Mouse (Mus musculus): Measurements from ENCODE around the gene Zfp239. TPM values are rescaled to one million over a fixed set of nuclear protein-coding genes. Genes with fewer than 3 reads are reported as not detected.
"Not testable (repeated sequence)": the region's sequence is repeated elsewhere in the genome, so short reads cannot be mapped to it uniquely, and the experiment has no call there.

Zfp239 gene
- polyA plus RNA-seq, 1 experiment from 2014 or later, result 1.1 TPM

DNA sequence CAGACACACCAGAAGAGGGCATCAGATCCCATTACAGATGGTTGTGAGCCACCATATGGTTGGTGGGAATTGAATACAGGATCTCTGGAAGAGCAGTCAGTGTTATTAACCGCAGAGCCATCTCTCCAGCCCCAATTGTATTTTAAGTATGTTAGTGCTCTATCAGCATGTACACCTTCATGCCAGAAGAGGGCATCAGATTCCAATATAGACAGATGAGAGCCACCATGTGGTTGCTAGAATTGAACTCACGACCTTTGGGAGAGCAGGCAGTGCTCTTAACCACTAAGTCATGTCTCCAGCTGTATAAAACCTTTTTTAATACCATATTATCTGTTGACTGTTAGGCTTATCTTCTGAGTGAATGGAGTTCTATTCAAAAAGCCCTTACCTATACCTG is 10.2 kb upstream of the Zfp239 start:
- Histone ChIP-seq H3K9me3 (replicated peaks) (no peaks in the 10 kb centered on the region), H3K27ac (no peak overlapping the region), H3K4me1 (replicated peaks) (no peaks in the 10 kb centered on the region), H3K36me3 (peaks cover 16% of the 10 kb centered on the region), H3K27me3 (no peaks in the 10 kb centered on the region), H3K9ac (no peak overlapping the region), H3K4me2 (no peak overlapping the region), H3K4me3 (no peak overlapping the region)
- WGBS, result 52% methylated on average over 2 of the region's 2 CpGs
- no peak for ATAC-seq (replicated peaks; ENCODE audit: insufficient number of reproducible peaks, insufficient read depth, low FRiP score, low read depth)

DNA sequence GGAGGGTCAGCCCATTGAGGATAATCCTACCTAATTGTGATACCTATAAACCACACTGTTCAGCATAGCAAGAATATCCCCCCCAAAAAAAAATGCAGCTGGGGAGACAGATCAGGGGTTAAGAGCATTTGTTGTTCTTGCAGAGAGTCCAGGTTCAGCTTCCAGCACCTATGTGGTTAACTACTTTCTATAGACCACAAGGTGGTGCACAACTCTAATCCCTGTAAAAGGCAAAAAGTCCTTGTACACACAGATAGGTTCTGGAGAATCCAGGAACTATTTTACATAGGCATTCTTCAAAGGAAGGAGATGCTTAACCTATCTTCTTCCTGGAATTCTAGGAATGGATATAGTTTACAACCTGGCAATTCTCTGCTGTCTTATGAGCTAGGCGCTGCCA is 3.9 kb upstream of the Zfp239 start:
- H3K27ac ChIP-seq, result no peak overlapping the region
- WGBS, result 83% methylated on average over 1 of the region's 1 CpGs

DNA sequence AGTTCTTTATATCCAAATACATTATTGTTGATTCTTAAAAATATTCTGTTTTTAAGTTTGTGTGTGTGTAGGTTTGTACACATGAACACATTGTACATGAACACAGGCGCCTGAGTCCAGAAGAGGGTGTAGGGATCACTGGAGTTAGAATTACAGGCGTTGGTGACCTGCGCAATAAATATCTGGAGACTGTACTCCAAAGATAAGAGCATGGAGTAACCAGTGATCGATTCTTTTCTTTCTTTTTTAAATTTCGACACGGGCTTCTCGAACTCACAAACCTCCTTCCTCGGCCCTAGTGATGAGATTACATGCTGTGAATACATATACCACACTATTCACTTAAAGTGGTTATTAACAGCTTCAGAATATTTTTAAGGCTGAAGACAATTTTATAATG is 565 bp downstream of the Zfp239 start:
- Histone ChIP-seq H3K4me2 (peak overlapping the region; percentile 97), H3K9me3 (replicated peaks) (no peaks in the 10 kb centered on the region), H3K9ac (no peak overlapping the region), H3K4me3 (peak overlapping the region; percentile 72), H3K27me3 (no peaks in the 10 kb centered on the region), H3K36me3 (no peaks in the 10 kb centered on the region), H3K4me1 (replicated peaks) (peaks cover 7% of the 10 kb centered on the region; the same call in 1 of the 2 replicates), H3K27ac (no peak overlapping the region)
- ATAC-seq (replicated peaks; ENCODE audit: insufficient number of reproducible peaks, insufficient read depth, low FRiP score, low read depth), result no peak
- 67% methylated on average over 8 of the region's 8 CpGs for WGBS

More for the DNA sequence above, 3.9 kb upstream of the Zfp239 start:
- no peak overlapping the region for H3K9ac ChIP-seq
- ATAC-seq (replicated peaks; ENCODE audit: insufficient number of reproducible peaks, insufficient read depth, low FRiP score, low read depth), result no peak
- H3K4me2 ChIP-seq, result no peak overlapping the region
- no peaks in the 10 kb centered on the region for H3K27me3 ChIP-seq
- H3K36me3 ChIP-seq, result no peaks in the 10 kb centered on the region
- no peaks in the 10 kb centered on the region for H3K9me3 ChIP-seq (replicated peaks)
- H3K4me1 ChIP-seq (replicated peaks), result peaks cover 1% of the 10 kb centered on the region; the same call in 1 of the 2 replicates
- H3K4me3 ChIP-seq, result no peak overlapping the region

DNA sequence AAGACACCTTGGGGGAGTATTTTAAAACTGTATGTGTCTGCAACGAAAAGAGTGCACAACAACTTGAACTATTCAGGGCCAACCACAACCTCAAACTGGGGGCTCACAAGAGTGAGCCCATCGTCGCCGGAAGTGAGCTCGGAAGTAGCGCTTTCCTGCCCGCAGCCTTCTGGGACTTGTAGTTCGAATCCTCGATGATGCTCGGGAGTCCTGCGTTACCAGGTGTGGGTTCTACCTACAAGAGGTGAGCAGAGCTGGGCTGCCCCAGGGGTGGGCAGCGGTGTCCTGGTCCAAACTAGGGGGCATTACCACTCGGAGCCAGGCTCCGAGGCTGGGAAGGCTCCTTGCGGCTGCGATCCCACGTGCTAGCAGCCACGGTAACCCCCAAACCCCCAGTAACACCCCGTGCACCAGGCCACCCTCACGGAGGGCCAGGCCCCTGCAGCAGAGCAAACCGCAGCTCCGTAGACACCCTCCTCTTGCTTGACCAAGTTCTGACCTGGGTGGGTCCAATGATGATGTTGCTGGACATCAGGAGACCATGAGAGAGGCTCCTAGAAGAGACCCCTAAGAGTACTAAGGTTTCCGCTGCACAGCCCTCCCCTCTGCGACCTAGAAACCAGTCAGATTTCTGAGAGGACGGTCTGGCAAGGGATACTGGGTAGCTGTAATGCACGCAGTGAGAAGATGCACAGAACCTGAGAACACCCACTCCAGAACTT is 1.2 kb downstream of the Zfp239 start:
- ATAC-seq (replicated peaks; ENCODE audit: insufficient number of reproducible peaks, insufficient read depth, low FRiP score, low read depth), result 0 out of 2 replicates have a peak, but pooled peaks have one; percentile 35
- no peak overlapping the region for H3K27ac ChIP-seq
- H3K36me3 ChIP-seq, result no peaks in the 10 kb centered on the region
- no peaks in the 10 kb centered on the region for H3K9me3 ChIP-seq (replicated peaks)
- peak overlapping the region; percentile 97 for H3K4me2 ChIP-seq
- H3K27me3 ChIP-seq, result no peaks in the 10 kb centered on the region
- H3K4me1 ChIP-seq (replicated peaks), result peaks cover 7% of the 10 kb centered on the region; the same call in 1 of the 2 replicates
- H3K4me3 ChIP-seq, result peak overlapping the region; percentile 72
- H3K9ac ChIP-seq, result peak overlapping the region; percentile 61
- 3% methylated on average over 26 of the region's 26 CpGs for WGBS

DNA sequence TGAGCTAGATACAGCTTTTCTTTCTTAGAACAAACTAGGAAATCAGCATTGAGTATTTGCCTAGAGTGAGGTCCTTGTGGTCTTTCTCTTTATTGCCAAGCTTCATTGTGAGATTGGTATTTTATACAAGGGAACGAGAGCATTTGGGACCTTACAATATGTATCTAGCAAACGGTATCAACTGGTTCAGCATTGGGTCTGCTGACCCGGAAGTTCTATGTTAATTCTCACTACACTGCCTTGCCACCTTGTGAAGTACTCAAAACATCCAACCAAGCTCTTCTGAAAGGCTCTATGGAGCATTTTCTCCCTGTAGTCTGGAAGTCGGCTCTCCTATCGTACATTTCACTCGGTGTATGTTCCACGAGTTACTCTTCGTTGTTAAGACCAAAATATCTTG is 1.9 kb downstream of the Zfp239 start:
- Histone ChIP-seq H3K27me3 (no peaks in the 10 kb centered on the region), H3K4me1 (replicated peaks) (peaks cover 7% of the 10 kb centered on the region; the same call in 1 of the 2 replicates), H3K4me3 (no peak overlapping the region), H3K4me2 (peak overlapping the region; percentile 97), H3K9me3 (replicated peaks) (no peaks in the 10 kb centered on the region), H3K27ac (no peak overlapping the region), H3K36me3 (no peaks in the 10 kb centered on the region), H3K9ac (no peak overlapping the region)
- no peak for ATAC-seq (replicated peaks; ENCODE audit: insufficient number of reproducible peaks, insufficient read depth, low FRiP score, low read depth)
- 90% methylated on average over 8 of the region's 8 CpGs for WGBS

DNA sequence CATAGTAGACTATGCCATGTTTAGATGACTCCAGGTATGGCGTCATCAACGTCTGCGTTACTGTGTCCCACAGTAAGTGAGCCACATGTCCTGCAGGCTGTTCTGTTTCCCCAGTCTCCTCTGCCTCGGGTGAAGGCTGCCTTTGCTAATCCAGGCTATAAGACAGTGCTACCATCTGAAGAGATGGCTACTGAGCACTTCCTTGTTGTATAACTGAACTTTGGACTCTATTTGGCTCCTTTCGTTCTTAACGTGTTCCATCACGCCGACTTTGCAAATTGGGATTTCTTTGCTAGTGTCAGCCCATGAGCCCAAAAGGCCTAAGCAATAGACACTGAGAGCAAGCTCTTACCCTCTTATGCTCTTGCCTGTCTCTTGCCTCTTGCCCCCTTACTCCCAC is 6.3 kb downstream of the Zfp239 start:
- WGBS, result 88% methylated on average over 8 of the region's 8 CpGs
- Histone ChIP-seq H3K4me3 (no peak overlapping the region), H3K9ac (no peak overlapping the region), H3K27me3 (no peaks in the 10 kb centered on the region), H3K9me3 (replicated peaks) (no peaks in the 10 kb centered on the region), H3K4me1 (replicated peaks) (peaks cover 3% of the 10 kb centered on the region; the same call in 1 of the 2 replicates), H3K36me3 (no peaks in the 10 kb centered on the region), H3K27ac (no peak overlapping the region), H3K4me2 (no peak overlapping the region)
- ATAC-seq (replicated peaks; ENCODE audit: insufficient number of reproducible peaks, insufficient read depth, low FRiP score, low read depth), result no peak

DNA sequence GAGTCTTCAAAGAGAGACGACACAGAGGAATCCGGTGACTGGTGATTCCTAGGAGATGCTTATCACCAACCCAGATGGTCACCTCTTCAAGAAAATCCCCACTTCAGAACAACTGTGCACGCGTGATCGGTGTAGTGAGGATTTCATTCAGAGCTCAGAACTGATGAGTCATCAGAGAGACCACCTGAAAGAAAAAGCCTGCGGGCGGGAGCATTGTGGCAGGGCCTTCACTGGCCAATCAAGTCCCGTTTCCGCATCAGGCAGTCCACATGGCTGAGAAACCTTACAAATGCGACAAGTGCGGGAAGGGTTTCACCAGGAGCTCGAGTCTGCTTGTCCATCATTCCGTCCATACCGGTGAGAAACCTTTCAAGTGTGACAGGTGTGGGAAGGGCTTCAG is 9.1 kb downstream of the Zfp239 start:
- no peak for ATAC-seq (replicated peaks; ENCODE audit: insufficient number of reproducible peaks, insufficient read depth, low FRiP score, low read depth)
- Histone ChIP-seq H3K36me3 (no peaks in the 10 kb centered on the region), H3K4me3 (no peak overlapping the region), H3K9me3 (replicated peaks) (no peaks in the 10 kb centered on the region), H3K4me2 (no peak overlapping the region), H3K27ac (no peak overlapping the region), H3K4me1 (replicated peaks) (no peaks in the 10 kb centered on the region), H3K9ac (no peak overlapping the region), H3K27me3 (no peaks in the 10 kb centered on the region)
- 66% methylated on average over 14 of the region's 14 CpGs for WGBS

DNA sequence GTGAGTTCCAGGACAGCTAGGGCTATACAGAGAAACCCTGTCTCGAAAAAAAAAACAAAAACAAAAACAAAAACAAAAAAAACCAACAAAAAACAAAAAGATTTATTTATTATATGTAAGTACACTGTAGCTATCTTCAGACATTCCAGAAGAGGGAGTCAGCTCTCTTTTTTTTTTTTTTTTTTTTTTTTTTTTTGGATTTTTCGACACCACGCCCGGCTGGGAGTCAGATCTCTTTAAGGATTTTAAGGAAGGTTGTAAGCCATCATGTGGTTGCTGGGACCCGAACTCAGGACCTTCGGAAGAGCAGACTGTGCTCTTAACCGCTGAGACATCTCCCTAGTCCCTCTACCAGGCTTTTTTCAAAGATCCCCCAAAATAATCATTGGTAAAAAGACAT is 11.6 kb downstream of the Zfp239 start:
- H3K27ac ChIP-seq; H3K4me2 ChIP-seq; H3K4me3 ChIP-seq; H3K9me3 ChIP-seq (replicated peaks); ATAC-seq (replicated peaks; ENCODE audit: insufficient number of reproducible peaks, insufficient read depth, low FRiP score, low read depth); H3K9ac ChIP-seq; H3K4me1 ChIP-seq (replicated peaks); H3K27me3 ChIP-seq; H3K36me3 ChIP-seq: not testable (repeated sequence)
- 79% methylated on average over 7 of the region's 7 CpGs for WGBS

DNA sequence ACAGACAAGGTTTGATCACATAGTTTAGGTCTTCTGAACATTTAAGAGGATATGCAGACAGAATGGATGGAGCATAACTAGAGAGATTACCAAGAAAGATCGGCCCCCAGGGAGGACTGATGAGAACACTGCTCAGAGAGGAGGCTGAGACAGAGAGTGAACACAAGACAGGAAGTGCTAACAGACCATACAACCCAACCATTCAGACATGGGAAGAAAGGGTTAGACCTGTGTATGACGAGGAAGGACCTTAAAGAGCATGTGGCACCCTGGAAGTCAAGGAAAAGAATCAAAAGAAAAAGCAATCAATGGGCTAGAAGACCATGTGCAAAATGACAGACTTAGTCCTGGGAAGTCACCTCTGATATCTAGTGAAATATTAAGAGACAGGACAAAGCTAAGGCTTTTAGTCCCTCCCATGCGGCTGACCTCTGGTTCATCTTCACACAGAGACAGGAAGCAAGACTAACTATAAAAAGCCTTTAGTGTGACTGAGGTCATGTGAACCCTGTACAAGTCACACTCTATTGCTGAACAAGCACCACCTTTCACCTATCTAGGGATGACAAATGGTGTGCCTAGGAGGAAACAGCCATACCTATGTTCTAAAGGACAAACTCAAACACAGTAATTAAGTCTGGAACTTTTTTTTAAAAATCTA is 12.9 kb downstream of the Zfp239 start:
- ATAC-seq (replicated peaks; ENCODE audit: insufficient number of reproducible peaks, insufficient read depth, low FRiP score, low read depth), result no peak
- WGBS, result 76% methylated on average over 3 of the region's 3 CpGs

DNA sequence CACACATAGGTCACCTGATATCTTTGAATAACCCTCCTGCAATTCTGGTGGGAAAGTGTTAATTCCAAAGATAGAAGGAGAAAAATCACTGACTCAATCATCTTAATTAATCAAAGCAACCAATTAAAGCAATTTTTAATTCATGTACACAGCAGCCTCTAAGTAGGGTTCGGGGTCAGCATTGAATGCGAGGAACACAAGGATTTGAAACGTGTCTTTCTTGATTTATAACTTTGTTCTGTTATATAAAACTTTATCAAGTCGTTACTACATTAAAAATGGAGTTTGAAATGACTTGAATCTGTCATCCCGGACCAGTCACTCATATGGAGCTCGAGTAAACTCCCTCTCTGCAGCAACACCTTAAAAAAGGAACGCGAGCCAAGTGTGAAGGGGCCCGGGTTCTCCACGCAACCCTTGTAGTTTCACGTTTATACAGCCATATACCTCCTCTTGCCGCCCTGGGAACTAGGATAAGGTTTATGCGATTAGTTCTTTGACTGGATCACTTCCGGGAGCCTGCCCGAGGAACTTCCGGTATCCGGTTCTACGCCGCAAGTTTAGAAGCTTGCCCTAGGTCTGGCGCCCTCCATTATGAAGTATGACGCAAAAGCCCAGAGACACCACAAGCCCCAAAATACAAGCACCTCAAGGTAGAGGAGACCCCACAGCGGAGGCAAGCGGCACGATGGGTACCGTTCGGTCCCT is 17.0 kb downstream of the Zfp239 start:
- Histone ChIP-seq H3K36me3 (no peaks in the 10 kb centered on the region), H3K9me3 (replicated peaks) (no peaks in the 10 kb centered on the region), H3K27me3 (no peaks in the 10 kb centered on the region; the same call in 1 of the 2 replicates), H3K4me1 (replicated peaks) (peaks cover 12% of the 10 kb centered on the region), H3K4me3 (peak overlapping the region; percentile 63), H3K4me2 (peak overlapping the region; percentile 81), H3K9ac (peak overlapping the region; percentile 66), H3K27ac (peak overlapping the region; percentile 100)
- peak; percentile 82 for ATAC-seq (replicated peaks; ENCODE audit: insufficient number of reproducible peaks, insufficient read depth, low FRiP score, low read depth)
- 10% methylated on average over 26 of the region's 26 CpGs for WGBS

More for the DNA sequence above, 12.9 kb downstream of the Zfp239 start:
- no peaks in the 10 kb centered on the region for H3K36me3 ChIP-seq
- no peaks in the 10 kb centered on the region for H3K9me3 ChIP-seq (replicated peaks)
- no peaks in the 10 kb centered on the region; the same call in 1 of the 2 replicates for H3K27me3 ChIP-seq
- no peak overlapping the region for H3K27ac ChIP-seq
- no peak overlapping the region for H3K9ac ChIP-seq
- no peak overlapping the region for H3K4me2 ChIP-seq
- no peak overlapping the region for H3K4me3 ChIP-seq
- 0 out of 2 replicates have a peak, but pooled peaks cover 3% of the 10 kb centered on the region for H3K4me1 ChIP-seq (replicated peaks)

DNA sequence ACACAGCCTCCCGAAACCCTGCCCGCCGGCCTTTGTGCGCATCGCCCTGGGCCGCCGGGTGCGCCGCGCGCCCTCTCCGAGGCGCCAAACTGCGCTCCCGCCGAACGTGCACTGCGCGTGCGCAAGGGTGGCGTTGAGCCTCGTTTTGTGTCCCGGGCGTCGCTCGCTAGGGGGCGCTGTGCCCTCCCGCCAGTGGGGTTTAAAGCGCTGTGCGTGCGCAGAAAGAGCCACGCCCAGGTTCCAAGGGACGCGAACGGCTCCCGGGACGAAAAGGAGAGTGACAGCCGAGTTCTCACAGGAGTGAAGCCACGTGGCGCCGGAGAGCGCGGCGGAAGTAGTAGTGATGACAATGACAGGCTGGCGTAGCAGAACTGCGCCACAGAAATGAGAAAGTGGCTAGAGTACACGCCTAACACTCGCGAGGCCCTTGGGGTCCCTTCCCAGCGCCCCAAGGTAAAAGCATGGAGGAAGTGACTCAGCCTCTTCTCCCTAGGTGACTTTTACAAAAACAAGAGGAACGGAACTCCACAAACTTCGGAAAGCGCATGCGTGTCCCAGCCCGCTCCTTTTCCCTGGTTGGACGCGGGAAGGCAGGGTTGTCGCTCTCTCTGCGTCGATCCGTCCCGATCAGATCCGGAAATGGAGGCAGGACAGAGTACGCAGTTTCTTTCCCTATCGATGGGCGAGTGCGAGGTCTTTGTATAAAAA is 17.7 kb downstream of the Zfp239 start:
- Histone ChIP-seq H3K9me3 (replicated peaks) (no peaks in the 10 kb centered on the region), H3K4me2 (peak overlapping the region; percentile 81), H3K9ac (peak overlapping the region; percentile 68), H3K4me1 (replicated peaks) (peaks cover 12% of the 10 kb centered on the region), H3K27me3 (no peaks in the 10 kb centered on the region; the same call in 1 of the 2 replicates), H3K4me3 (peak overlapping the region; percentile 63), H3K36me3 (no peaks in the 10 kb centered on the region), H3K27ac (peak overlapping the region; percentile 100)
- peak; percentile 93 for ATAC-seq (replicated peaks; ENCODE audit: insufficient number of reproducible peaks, insufficient read depth, low FRiP score, low read depth)
- WGBS, result under 1% methylated on average over 67 of the region's 67 CpGs

Measured in heart, embryonic 15.5 days (tissue).